Mouse (Mus musculus) brain, embryonic 14.5 days (tissue): ENCODE measurements around the gene Gm26657.

Source experiments
- CTCF ChIP-seq: fragments of 200-500 bp; IDR thresholded peaks from 2 replicates; pipeline ENCODE4 v1.5.1; 2012; ENCODE audit warnings: inconsistent platforms, mild to moderate bottlenecking, moderate library complexity, borderline replicate concordance; ENCODE audit not compliant: insufficient read depth, insufficient read length; ENCODE audit errors: extremely low read depth
- POLR2A ChIP-seq: fragments of 200-500 bp; IDR thresholded peaks from 2 replicates; pipeline ENCODE4 v1.6.1; 2012; ENCODE audit warnings: mild to moderate bottlenecking, inconsistent platforms, borderline replicate concordance; ENCODE audit not compliant: poor library complexity, insufficient read depth, insufficient read length, severe bottlenecking; ENCODE audit errors: extremely low read depth

GRCm38 (mm10) chr4:56743363-56744195 lies 3.7 kb downstream of the Gm26657 start, which contains the start of gene Actl7a:
- TF ChIP-seq POLR2A = no peak
- TF ChIP-seq CTCF = no peak
